Mouse (Mus musculus): Measurements from ENCODE around the gene Gstp1. TPM values are rescaled to one million over a fixed set of nuclear protein-coding genes. Genes with fewer than 3 reads are reported as not detected.
A peak's percentile ranks its signal among the peaks of the same experiment; 100 is the strongest.

The Gstp1 gene
- polyA plus RNA-seq, 1 experiment from 2014 or later = 468 TPM

DNA sequence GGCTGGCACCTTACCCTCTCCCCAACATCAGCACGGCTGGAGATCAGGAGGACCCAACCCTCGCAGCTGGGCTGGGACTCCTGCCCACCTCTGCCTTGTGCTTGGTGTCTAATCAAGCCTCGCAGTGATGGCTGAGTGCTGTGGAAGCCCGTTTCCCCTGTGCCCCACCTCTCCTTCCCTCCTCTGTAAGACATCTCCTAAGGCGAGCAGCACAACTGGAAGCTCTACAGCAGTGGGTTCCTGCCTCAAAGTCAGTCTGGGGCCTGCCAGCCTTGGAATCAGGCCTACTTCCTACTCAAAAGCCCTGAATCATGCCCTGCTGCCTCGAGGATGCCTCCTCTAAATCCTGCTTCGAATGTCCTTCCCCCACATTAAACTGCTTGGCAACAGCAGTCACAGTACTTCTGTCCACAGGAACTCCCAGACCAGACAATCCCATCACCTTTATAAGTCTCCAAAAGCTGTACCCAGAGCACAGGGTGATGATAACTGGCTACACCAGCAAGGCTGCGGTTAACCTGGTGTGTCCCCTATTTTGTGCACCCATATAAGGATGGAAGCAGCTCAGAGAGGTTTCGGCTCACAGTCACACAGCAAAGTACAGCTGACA, 38.6 kb downstream of the Gstp1 start:
- Histone ChIP-seq H3K4me2 (peak overlapping the region; percentile 93; the same call in 1 of the 2 replicates), H3K36me3 (ENCODE audit: insufficient read depth) (no peaks in the 10 kb centered on the region), H3K4me3 (ENCODE audit: low read depth, low read length) (peak overlapping the region; percentile 48; the same call in 1 of the 2 replicates), H3K9me3 (ENCODE audit: low read depth, low read length) (no peaks in the 10 kb centered on the region), H3K9ac (no peak overlapping the region), H3K27me3 (ENCODE audit: insufficient read depth, low read length) (no peaks in the 10 kb centered on the region), H3K4me1 (ENCODE audit: insufficient read depth) (peaks cover 5% of the 10 kb centered on the region; the same call in 1 of the 2 replicates), H3K27ac (ENCODE audit: low read depth) (peak overlapping the region; percentile 97; the same call in 1 of the 2 replicates)
- ATAC-seq (ENCODE audit: insufficient read depth) (no peak), DNase-seq (no peak)
- WGBS = 77% methylated on average over 9 of the region's 9 CpGs
- no peak for TF ChIP-seq CTCF (IDR thresholded peaks at IDR 0.05; ENCODE audit: low read depth)

DNA sequence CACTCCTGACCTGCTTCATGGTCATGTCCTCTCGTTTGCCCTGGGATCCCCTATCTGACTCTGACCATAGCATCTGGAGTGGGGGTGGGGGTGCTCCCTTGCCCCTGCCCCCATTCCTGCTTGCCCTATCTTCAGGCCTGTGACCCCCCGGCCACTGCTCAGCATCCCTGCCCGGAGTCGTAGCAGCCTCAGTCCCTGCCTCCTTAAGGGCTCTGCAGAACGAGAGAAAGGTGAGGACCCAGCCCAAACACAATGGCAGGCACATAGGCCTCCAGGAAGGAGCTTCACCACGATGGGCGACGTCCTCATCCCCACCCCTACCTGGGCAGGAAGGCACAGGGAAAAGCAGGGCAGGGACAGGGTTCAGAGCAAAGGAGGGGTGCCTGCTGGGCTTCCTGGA, 39.5 kb downstream of the Gstp1 start:
- no peak overlapping the region for H3K9ac ChIP-seq
- H3K27me3 ChIP-seq (ENCODE audit: insufficient read depth, low read length) = no peaks in the 10 kb centered on the region
- TF ChIP-seq CTCF (IDR thresholded peaks at IDR 0.05; ENCODE audit: low read depth) = no peak
- no peak overlapping the region for H3K27ac ChIP-seq (ENCODE audit: low read depth)
- no peak overlapping the region for H3K4me2 ChIP-seq
- no peaks in the 10 kb centered on the region for H3K36me3 ChIP-seq (ENCODE audit: insufficient read depth)
- no peak for DNase-seq
- no peak overlapping the region for H3K4me3 ChIP-seq (ENCODE audit: low read depth, low read length)
- peaks cover 5% of the 10 kb centered on the region; the same call in 1 of the 2 replicates for H3K4me1 ChIP-seq (ENCODE audit: insufficient read depth)
- no peak for ATAC-seq (ENCODE audit: insufficient read depth)
- WGBS = 69% methylated on average over 8 of the region's 8 CpGs
- H3K9me3 ChIP-seq (ENCODE audit: low read depth, low read length) = no peaks in the 10 kb centered on the region

DNA sequence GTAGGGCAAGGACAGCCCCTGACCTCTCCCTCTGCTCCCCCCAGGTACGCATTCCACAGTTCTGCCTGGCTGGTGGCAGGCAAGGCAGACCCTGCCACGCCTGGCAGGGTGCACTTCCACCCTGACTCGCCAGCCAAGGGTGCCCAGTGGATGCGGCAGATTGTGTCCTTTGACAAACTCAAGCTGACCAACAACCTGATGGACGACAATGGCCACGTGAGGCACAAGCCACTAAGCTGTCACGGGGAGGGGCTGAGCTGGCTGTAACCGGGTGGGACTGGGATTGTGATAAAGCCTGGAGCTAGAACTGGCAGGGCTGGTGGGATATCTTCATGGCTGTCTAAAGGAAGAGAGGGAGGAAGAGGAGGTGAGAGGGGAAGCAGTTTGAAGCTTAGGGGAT, 40.6 kb downstream of the Gstp1 start:
- Histone ChIP-seq H3K4me2 (no peak overlapping the region), H3K9ac (no peak overlapping the region), H3K27me3 (ENCODE audit: insufficient read depth, low read length) (no peaks in the 10 kb centered on the region), H3K27ac (ENCODE audit: low read depth) (no peak overlapping the region), H3K4me1 (ENCODE audit: insufficient read depth) (peaks cover 5% of the 10 kb centered on the region; the same call in 1 of the 2 replicates), H3K9me3 (ENCODE audit: low read depth, low read length) (no peaks in the 10 kb centered on the region), H3K36me3 (ENCODE audit: insufficient read depth) (no peaks in the 10 kb centered on the region), H3K4me3 (ENCODE audit: low read depth, low read length) (no peak overlapping the region)
- 41% methylated on average over 8 of the region's 8 CpGs for WGBS
- no peak for TF ChIP-seq CTCF (IDR thresholded peaks at IDR 0.05; ENCODE audit: low read depth)
- no peak for DNase-seq
- no peak for ATAC-seq (ENCODE audit: insufficient read depth)

DNA sequence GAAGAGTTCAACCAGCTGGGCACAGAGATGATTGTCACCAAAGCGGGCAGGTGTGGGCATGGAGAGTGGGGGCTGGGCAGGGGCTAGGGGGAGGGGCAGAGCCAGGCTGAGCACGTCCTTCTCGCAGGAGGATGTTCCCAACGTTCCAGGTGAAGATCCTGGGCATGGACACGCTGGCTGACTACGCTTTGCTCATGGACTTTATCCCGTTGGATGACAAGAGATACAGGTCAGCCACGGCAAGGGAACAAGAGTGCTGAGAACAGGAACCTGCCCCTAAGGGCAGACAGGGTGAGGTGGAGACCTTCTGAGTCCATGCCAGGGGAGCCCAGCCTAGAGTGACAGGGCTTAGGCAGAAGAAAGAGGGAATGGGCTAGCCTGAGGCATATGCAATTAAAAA, 41.0 kb downstream of the Gstp1 start:
- WGBS = 70% methylated on average over 8 of the region's 8 CpGs
- TF ChIP-seq CTCF (IDR thresholded peaks at IDR 0.05; ENCODE audit: low read depth) = no peak
- DNase-seq (no peak), ATAC-seq (ENCODE audit: insufficient read depth) (no peak)
- Histone ChIP-seq H3K4me3 (ENCODE audit: low read depth, low read length) (no peak overlapping the region), H3K4me1 (ENCODE audit: insufficient read depth) (peaks cover 5% of the 10 kb centered on the region; the same call in 1 of the 2 replicates), H3K27ac (ENCODE audit: low read depth) (no peak overlapping the region), H3K9me3 (ENCODE audit: low read depth, low read length) (no peaks in the 10 kb centered on the region), H3K9ac (no peak overlapping the region), H3K36me3 (ENCODE audit: insufficient read depth) (no peaks in the 10 kb centered on the region), H3K27me3 (ENCODE audit: insufficient read depth, low read length) (no peaks in the 10 kb centered on the region), H3K4me2 (no peak overlapping the region)

DNA sequence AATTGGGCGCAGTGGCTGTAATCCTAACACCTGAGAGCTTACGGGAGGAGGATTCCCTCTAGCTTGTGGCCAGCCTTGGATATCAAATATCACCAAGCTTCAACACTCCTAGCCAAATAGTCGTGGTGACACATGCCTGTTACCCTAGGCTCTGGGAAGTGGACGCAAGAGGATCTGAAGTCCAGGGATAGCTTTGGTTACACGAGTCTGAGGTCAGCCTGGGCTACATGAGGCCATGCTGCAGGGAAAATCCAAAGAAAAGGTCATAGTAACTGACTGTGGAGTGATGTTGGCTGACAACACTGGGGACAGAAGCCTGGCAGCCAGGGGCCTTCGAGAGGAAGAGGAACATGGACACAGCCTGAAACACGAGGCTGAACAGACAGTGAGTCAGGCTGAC, 41.7 kb downstream of the Gstp1 start:
- Histone ChIP-seq H3K27ac (ENCODE audit: low read depth) (0 out of 2 replicates have a peak overlapping the region, but pooled peaks have one; percentile 18), H3K36me3 (ENCODE audit: insufficient read depth) (no peaks in the 10 kb centered on the region), H3K27me3 (ENCODE audit: insufficient read depth, low read length) (no peaks in the 10 kb centered on the region), H3K9ac (no peak overlapping the region), H3K4me2 (no peak overlapping the region), H3K4me3 (ENCODE audit: low read depth, low read length) (no peak overlapping the region), H3K4me1 (ENCODE audit: insufficient read depth) (peaks cover 2% of the 10 kb centered on the region; the same call in 1 of the 2 replicates), H3K9me3 (ENCODE audit: low read depth, low read length) (no peaks in the 10 kb centered on the region)
- ATAC-seq (ENCODE audit: insufficient read depth) (no peak), DNase-seq (no peak)
- TF ChIP-seq CTCF (IDR thresholded peaks at IDR 0.05; ENCODE audit: low read depth) = no peak
- WGBS = 53% methylated on average over 7 of the region's 7 CpGs

DNA sequence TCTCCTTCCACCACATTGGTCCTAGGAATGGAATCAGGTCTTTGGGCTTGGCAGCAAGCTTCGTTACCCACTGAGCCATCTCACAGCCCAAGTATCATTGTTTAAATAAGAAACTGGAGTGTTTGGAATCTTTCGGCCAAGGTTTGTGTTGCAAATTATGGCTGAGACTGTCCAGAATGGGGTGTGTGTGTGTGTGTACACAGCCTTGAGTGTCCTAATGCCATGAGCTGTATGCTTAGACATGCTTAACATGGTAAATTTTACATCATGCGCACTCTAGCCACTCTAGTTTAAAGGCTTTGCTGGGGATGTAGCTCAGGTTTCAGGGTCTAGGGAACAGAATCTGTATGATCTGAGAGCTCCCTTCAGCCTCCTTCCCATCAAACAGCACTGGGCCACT, 42.3 kb downstream of the Gstp1 start:
- 54% methylated on average over 3 of the region's 3 CpGs for WGBS
- no peaks in the 10 kb centered on the region for H3K4me1 ChIP-seq (ENCODE audit: insufficient read depth)

DNA sequence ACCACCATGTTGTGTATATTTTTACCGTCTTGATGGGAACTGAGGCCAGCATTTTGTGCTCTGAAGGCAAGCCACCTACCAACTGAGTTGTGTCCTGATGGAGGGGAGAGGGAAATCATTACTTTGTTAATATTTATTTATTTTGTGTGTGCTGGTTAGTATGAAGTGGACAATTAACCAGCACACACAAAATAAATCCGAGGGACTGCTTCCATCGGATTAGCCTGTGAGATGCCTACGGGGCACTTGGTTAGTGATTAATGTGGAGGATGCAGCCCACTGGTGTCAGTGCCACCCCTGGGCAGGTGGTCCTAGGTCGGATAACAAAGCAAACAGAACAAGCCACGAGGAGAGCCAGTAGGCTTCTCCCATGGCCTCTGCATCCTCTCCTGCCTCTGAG, 42.9 kb downstream of the Gstp1 start:
- Histone ChIP-seq H3K27ac (ENCODE audit: low read depth) (no peak overlapping the region), H3K4me3 (ENCODE audit: low read depth, low read length) (no peak overlapping the region), H3K4me1 (ENCODE audit: insufficient read depth) (no peaks in the 10 kb centered on the region), H3K27me3 (ENCODE audit: insufficient read depth, low read length) (no peaks in the 10 kb centered on the region), H3K36me3 (ENCODE audit: insufficient read depth) (no peaks in the 10 kb centered on the region), H3K9me3 (ENCODE audit: low read depth, low read length) (no peaks in the 10 kb centered on the region), H3K4me2 (no peak overlapping the region), H3K9ac (no peak overlapping the region)
- ATAC-seq (ENCODE audit: insufficient read depth) (no peak), DNase-seq (no peak)
- 34% methylated on average over 6 of the region's 6 CpGs for WGBS
- TF ChIP-seq CTCF (IDR thresholded peaks at IDR 0.05; ENCODE audit: low read depth) = no peak

More for the DNA sequence above, 42.3 kb downstream of the Gstp1 start:
- TF ChIP-seq CTCF (IDR thresholded peaks at IDR 0.05; ENCODE audit: low read depth) = no peak
- peak; percentile 11 for DNase-seq
- no peak overlapping the region for H3K4me3 ChIP-seq (ENCODE audit: low read depth, low read length)
- no peak overlapping the region for H3K4me2 ChIP-seq
- H3K9me3 ChIP-seq (ENCODE audit: low read depth, low read length) = no peaks in the 10 kb centered on the region
- 0 out of 2 replicates have a peak overlapping the region, but pooled peaks have one; percentile 18 for H3K27ac ChIP-seq (ENCODE audit: low read depth)
- H3K9ac ChIP-seq = no peak overlapping the region
- H3K27me3 ChIP-seq (ENCODE audit: insufficient read depth, low read length) = no peaks in the 10 kb centered on the region
- H3K36me3 ChIP-seq (ENCODE audit: insufficient read depth) = no peaks in the 10 kb centered on the region
- ATAC-seq (ENCODE audit: insufficient read depth) = no peak
